Mouse (Mus musculus) ovary, adult 18-20 months (tissue): ENCODE measurements around the gene Rela.

Experiments
- DNase-seq: peaks from one replicate; pipeline ENCODE4 v3.0.0; 2022; ENCODE audit warnings: low spot score, mixed read lengths

Rela gene

GRCm38 (mm10) chr19:5636571-5637041 is 677 bp upstream of the Rela start:
- no peak for DNase-seq

- no peak for DNase-seq
These were observed 1.2 kb downstream of the Rela start for GRCm38 (mm10) chr19:5638416-5639005.

GRCm38 (mm10) chr19:5640339-5640738 is 3.1 kb downstream of the Rela start:
- no peak for DNase-seq

- no peak for DNase-seq
These were observed 3.7 kb downstream of the Rela start for GRCm38 (mm10) chr19:5641021-5641420.

GRCm38 (mm10) chr19:5641641-5642040 is 4.4 kb downstream of the Rela start:
- DNase-seq = no peak

- DNase-seq = no peak
These were observed 8.0 kb downstream of the Rela start for GRCm38 (mm10) chr19:5645280-5645679.

- no peak for DNase-seq
These were observed 9.5 kb downstream of the Rela start for GRCm38 (mm10) chr19:5646731-5647330.

GRCm38 (mm10) chr19:5647791-5648190 is 10.5 kb downstream of the Rela start:
- DNase-seq = no peak

GRCm38 (mm10) chr19:5648401-5649297 is 11.4 kb downstream of the Rela start:
- peak; percentile 81 for DNase-seq

GRCm38 (mm10) chr19:5649298-5649741 is 12.0 kb downstream of the Rela start:
- DNase-seq = no peak

GRCm38 (mm10) chr19:5651502-5652274 is 14.4 kb downstream of the Rela start:
- DNase-seq = no peak

- DNase-seq = no peak
These were observed 15.3 kb downstream of the Rela start for GRCm38 (mm10) chr19:5652570-5652969.

GRCm38 (mm10) chr19:5653969-5654719 is 16.9 kb downstream of the Rela start:
- no peak for DNase-seq

GRCm38 (mm10) chr19:5654720-5655298 is 17.5 kb downstream of the Rela start:
- DNase-seq = no peak

GRCm38 (mm10) chr19:5660942-5661751 is 23.9 kb downstream of the Rela start:
- DNase-seq = no peak

GRCm38 (mm10) chr19:5662310-5662709 is 25.0 kb downstream of the Rela start:
- no peak for DNase-seq

GRCm38 (mm10) chr19:5662981-5663913 is 26.0 kb downstream of the Rela start, which contains the start of gene Sipa1:
Gene Sipa1 (minus strand): TSS chr19:5663707.
- peak; percentile 91 for DNase-seq

GRCm38 (mm10) chr19:5664669-5665257 is 27.5 kb downstream of the Rela start:
- no peak for DNase-seq
